Mouse (Mus musculus): ENCODE measurements around the gene 4930564D02Rik.

DNA sequence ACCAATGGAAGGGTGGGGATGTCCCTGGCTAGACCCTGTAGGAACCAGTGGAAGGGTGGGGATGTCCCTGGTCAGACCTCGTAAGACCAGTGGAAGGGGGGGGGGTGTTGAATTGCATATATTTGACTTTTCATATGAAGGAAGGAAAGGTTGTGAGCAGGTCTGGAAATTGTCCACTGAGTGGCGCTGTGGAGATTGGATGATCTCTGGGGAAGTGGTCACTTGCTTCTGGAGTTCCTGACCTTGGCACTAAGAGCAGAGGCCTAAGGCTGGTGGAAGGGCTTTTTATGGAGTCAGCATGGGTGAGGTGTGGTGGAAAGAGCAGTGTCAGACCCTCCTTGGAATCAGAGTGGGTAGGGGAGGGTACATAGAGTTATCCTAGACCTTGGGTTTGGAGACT lies 27.8 kb downstream of the 4930564D02Rik start:
- TF ChIP-seq POLR2A (IDR thresholded peaks at IDR 0.05; ENCODE audit: insufficient read length, low read depth) = no peak
- no peak for TF ChIP-seq CEBPB (IDR thresholded peaks at IDR 0.05; ENCODE audit: insufficient read depth, poor library complexity, severe bottlenecking)
- no peak for TF ChIP-seq MAX (IDR thresholded peaks at IDR 0.05; ENCODE audit: low read depth)
- TF ChIP-seq POLR2AphosphoS2 (IDR thresholded peaks at IDR 0.05; ENCODE audit: insufficient read length, low read depth) = no peak
- no peak for TF ChIP-seq USF1 (IDR thresholded peaks at IDR 0.05; ENCODE audit: low read depth)
- TF ChIP-seq TCF12 (IDR thresholded peaks at IDR 0.05; ENCODE audit: insufficient read depth, poor library complexity, severe bottlenecking) = no peak

Data from myocyte (in vitro differentiated cells).